Comparison of ENCODE assay signal across 11 mouse cellular contexts in genomic region chr1:43768385-43768990, GRCm38 (mm10). TPM values are rescaled to one million over a fixed set of nuclear protein-coding genes. Genes with fewer than 3 reads are reported as not detected.
DNase-seq lines count a peak whose midpoint lies in the region.
"Had no signal": no experiment of that assay in that cellular context is flagged by ENCODE, and none has a peak within 500 bp of the region (broad histone marks: within the 10 kb centered on the region; RNA-seq: fewer than 3 reads in every experiment).

No protein-coding gene starts in this region.

- DNase-seq in CD4-positive, CD25-positive, alpha-beta regulatory T cell, adult 2 months (ENCODE audit: low read depth, low spot score), result peak; percentile 40
- DNase-seq in T-cell, adult 2 months (ENCODE audit: low spot score), result peak; percentile 76
- DNase-seq in naive thymus-derived CD4-positive, alpha-beta T cell, adult 2 months (ENCODE audit: low read depth), result peak; percentile 62
- DNase-seq in thymus, postnatal 36 days, result peak; percentile 50 to 61
- DNase-seq in MN1 (ENCODE audit: low spot score), result no peak
- DNase-seq in lung, postnatal 10 days, result no peak
- no peak for DNase-seq in gastrocnemius, adult 8-10 months (ENCODE audit: low spot score in 2 of 2)
- DNase-seq: cerebellum, postnatal 25 days; gastrocnemius, postnatal 25 days; liver, postnatal 0 days; lung, postnatal 4 days had no signal

RNA-seq across cellular contexts. Expression of gene 1500015O10Rik, which starts 38.1 kb away (rescaled TPM):
- 1 to 10 TPM in 2 of 4 experiments, under 1 TPM in 2; 0.36 to 6.5 (median 1.5) TPM for total RNA-seq in gastrocnemius, adult 8-10 months (2022)

RNA-seq across cellular contexts. Expression of gene Uxs1, which starts 59.1 kb away (rescaled TPM):
- 10 to 100 TPM in 3 of 4 experiments, 1 to 10 TPM in 1; 9.8 to 12.3 (median 10.8) TPM for total RNA-seq in gastrocnemius, adult 8-10 months (2022)

Comparison
In these comparisons a context has a peak if more than half of its experiments do, and no peak if none do; other contexts are left out.
1. DNase-seq: peak in CD4-positive, CD25-positive, alpha-beta regulatory T cell, adult 2 months (single experiment), T-cell, adult 2 months (single experiment), naive thymus-derived CD4-positive, alpha-beta T cell, adult 2 months (single experiment) and thymus, postnatal 36 days (2 of 2); none in MN1 (single experiment), lung, postnatal 10 days (single experiment) and gastrocnemius, adult 8-10 months (0 of 2).